Mouse (Mus musculus): ENCODE results near the gene Usp22.

DNA sequence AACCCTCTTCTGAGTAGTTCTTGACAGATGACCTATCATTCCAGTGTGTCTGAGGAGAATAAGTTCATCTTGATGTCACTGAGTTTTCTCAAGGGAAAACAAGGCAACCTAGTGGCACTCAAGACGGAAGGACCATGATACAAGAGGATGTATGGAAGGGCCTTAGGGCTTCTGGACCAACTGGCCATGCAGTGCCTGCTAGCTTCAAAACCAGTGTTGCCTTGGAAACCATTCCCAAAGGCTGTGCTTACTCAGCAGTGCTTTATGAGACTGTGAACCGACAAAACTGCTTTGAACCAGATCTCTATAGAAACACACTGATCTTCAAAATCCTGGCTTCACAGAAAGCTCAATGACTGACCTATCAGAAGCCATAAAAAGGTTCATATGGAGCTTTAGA lies 15.9 kb upstream of the Usp22 start:
- TF ChIP-seq POLR2A (IDR thresholded peaks at IDR 0.05; ENCODE audit: low read depth, low read length): no peak
- no peak for TF ChIP-seq ZMIZ1 (IDR thresholded peaks at IDR 0.05; ENCODE audit: low read depth, low read length)
- no peak for TF ChIP-seq HCFC1 (IDR thresholded peaks at IDR 0.05; ENCODE audit: low read depth, low read length)
- TF ChIP-seq EP300 (IDR thresholded peaks at IDR 0.05; ENCODE audit: low read length): no peak
- no peak for TF ChIP-seq ZKSCAN1 (IDR thresholded peaks at IDR 0.05; ENCODE audit: borderline replicate concordance, low read depth, low read length)
- no peak for TF ChIP-seq CTCF (conservative IDR thresholded peaks at IDR 0.05 in 1 of 2, IDR thresholded peaks at IDR 0.05 in 1 of 2; ENCODE audit: low read depth in 2 of 2, low read length in 2 of 2)
- no peak for TF ChIP-seq ZC3H11A (IDR thresholded peaks at IDR 0.05; ENCODE audit: low read depth, low read length)
- no peak for TF ChIP-seq ZNF384 (IDR thresholded peaks at IDR 0.05; ENCODE audit: low read depth, low read length)
- TF ChIP-seq JUND (conservative IDR thresholded peaks at IDR 0.05; ENCODE audit: low read depth, low read length): no peak
- TF ChIP-seq E2F4 (IDR thresholded peaks at IDR 0.05; ENCODE audit: insufficient replicate concordance, low read depth, low read length): no peak
- no peak for TF ChIP-seq SIN3A (IDR thresholded peaks at IDR 0.05; ENCODE audit: low read length)
- no peak for TF ChIP-seq MAX (IDR thresholded peaks at IDR 0.05; ENCODE audit: low read length)
- TF ChIP-seq RAD21 (IDR thresholded peaks at IDR 0.05; ENCODE audit: low read depth, low read length): no peak
- TF ChIP-seq RCOR1 (conservative IDR thresholded peaks at IDR 0.05; ENCODE audit: low read depth, low read length): no peak

All from CH12.LX (cell line).